Mouse (Mus musculus) natural killer cell, adult 2 months (primary cell): Measurements from ENCODE around the gene Ptch2.
A peak's percentile ranks its signal among the peaks of the same experiment; 100 is the strongest.

ENCODE experiments used
- DNase-seq, 2 experiments: peaks; one replicate each; pipeline ENCODE4 v3.0.0; 2022; ENCODE audit warnings: low spot score in 2 of 2

Ptch2 gene

GRCm38 (mm10) chr4:117151416-117151815, 55.5 kb downstream of the Ptch2 start:
- DNase-seq: no peak

- DNase-seq: no peak
Observed at GRCm38 (mm10) chr4:117152714-117153113, 56.8 kb downstream of the Ptch2 start.

GRCm38 (mm10) chr4:117155020-117155791, 59.3 kb downstream of the Ptch2 start:
- peak in 1 of 2 experiments; percentile 22 for DNase-seq

GRCm38 (mm10) chr4:117155792-117156355, 60.0 kb downstream of the Ptch2 start, which contains the start of gene Rps8:
Rps8 (minus strand) TSS chr4:117156243.
- peak; percentile 72 to 79 for DNase-seq

- DNase-seq: no peak
Observed at GRCm38 (mm10) chr4:117156372-117156771, 60.5 kb downstream of the Ptch2 start.

GRCm38 (mm10) chr4:117159666-117160065, 63.8 kb downstream of the Ptch2 start:
- DNase-seq: no peak

GRCm38 (mm10) chr4:117161183-117161582, 65.3 kb downstream of the Ptch2 start:
- DNase-seq: no peak
